Mouse (Mus musculus) neutrophil, adult 59 days (primary cell): ENCODE results near the gene Srsf4. TPM values are rescaled to one million over a fixed set of nuclear protein-coding genes. Genes with fewer than 3 reads are reported as not detected.

ENCODE experiments used
- total RNA-seq, 2 experiments: library from RNA; stranded (reverse); gene quantifications; 1 replicate in 1 of 2; 2 replicates in 1 of 2; pipeline ENCODE4 v1.2.4; 2023

The Srsf4 gene
- total RNA-seq = 10 to 100 TPM; 72.4 to 77.6 TPM

DNA sequence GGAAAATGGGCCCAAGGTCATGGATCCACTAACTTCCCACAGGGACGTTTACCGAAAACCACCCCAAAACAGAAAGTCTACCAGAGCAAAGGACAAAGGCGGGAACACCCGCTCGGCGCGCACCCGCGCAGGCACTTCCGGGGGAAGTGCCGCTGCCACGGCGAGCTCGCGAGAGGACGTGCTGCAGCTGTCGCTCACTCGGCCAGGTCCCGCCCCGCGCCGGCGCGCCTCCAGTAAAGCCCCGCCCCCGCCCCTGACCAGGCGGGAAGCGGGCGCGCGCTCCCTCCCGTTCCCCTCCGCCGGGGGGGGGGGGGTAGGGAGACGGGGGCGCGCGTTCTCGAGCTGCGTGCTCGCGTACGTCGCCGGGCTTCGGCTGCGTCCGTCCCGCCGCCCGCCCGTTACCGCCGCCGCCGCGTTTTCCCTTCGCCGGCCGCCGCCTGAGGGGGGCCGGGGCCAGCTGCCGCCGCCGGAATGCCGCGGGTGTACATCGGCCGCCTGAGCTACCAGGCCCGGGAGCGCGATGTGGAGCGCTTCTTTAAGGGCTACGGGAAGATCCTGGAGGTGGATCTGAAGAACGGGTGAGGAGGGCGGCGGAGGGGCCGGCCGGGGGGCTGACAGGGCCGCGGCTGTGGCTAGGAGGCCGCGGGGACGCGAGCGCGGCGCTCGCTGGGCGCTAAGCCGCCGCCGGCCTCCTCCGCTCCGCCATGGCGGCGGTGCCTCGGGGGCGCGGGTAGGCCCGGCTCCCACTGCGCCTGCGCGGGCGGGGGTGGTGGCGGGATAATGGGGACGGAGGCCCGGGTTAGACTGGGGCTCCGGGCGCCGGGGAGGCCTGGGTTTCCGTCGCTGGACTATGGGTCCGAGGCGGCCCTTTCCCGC is at the start of gene Srsf4:
Gene Srsf4 (plus strand): TSS at position 325 of the 876 bp plus-strand sequence.

DNA sequence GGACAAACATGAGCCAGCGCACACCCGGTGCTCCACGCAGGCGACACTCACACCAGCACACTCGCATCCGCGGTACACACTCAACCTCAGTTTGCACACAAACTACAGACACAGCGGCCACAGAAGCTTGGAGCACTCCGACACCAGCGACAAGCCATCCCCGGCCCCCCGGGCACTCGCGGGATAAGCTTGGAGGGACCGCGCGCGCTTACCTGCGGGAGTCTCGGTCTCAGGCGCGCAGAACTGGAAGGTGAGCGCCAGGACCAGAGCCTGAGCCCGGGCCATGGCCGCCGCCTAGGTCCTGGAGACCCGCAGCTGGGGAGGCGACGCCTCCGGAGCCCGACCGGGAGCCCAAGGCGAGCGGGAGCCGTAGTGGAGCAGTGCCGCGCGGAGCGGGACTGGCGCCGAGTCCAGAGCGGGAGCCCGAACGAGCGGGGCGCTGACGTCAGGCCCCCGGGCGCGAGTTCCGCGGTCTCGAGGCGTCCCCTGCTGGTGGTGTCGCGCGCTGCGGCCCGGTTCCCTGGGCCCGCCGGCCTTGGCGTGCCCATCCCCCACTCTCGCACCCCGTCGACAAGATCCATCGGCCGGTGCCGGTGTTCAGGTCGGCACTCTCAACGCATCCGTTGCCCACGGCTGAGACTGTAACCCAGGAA is 35.4 kb upstream of the Srsf4 start, which contains the start of gene Ptpru:
Gene Ptpru (minus strand): TSS at position 417 of the 653 bp plus-strand sequence.

DNA sequence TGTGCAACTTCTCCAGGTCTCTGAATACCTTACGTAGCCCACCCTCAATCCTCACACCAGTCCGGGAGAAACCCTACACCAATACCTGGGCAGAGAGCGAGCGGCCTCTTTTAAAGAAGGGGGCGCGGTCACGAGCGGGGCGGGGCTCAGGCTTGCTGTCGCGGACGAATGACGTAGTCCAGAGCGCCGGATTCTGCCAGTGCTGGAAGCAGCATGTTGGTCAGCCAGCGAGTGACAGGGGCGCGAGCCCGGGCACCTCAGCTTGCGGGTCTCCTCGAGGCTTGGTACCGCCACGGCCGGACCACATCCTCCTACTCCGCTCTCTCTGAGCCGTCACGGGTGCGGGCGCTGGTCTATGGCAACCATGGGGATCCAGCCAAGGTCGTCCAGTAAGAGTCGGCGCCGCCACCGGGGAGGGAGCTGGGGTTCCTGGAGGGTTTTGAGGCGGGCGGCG is 30.1 kb upstream of the Srsf4 start, which contains the start of gene Mecr:
Gene Mecr (plus strand): TSS at position 181 of the 454 bp plus-strand sequence.

DNA sequence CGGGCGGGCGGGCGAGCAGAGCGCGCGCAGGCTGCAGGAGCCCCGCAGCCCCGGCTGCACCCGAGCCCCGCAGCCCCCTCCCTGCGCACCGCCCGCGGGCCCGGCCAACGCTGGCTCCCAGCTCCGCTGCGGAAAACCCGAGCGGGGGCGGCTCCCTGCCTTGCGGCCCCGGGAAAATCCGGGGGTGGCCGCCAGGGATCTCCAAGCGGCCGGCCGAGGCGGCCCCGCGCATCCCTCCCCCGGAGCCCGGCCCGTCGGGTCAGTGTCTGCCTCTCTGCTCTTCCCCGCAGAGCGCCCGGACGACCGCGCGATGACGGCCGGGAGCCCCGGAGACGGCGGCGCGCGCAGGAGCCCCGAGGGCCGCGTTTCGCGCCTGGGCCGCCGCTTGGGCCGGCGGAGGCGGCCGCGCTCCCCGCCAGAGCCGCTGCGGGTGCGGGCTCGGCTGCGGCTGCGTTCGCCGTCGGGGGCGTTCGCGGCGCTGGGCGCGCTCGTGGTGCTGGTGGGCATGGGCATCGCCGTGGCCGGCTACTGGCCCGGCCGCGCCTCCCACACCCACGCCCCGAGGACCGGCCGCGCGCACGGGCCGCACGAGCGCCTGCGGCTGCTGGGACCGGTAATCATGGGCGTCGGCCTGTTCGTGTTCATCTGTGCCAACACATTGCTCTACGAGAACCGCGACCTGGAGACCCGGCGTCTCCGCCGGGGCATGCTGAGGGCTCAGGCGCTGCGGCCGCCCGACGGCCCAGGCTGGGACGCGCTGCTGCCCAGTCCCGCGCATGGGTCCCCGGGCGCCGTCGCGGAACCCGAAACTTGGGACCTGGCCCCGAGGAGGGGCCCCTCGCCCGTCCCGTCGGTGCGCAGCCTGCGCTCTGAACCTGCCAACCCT is 48.3 kb downstream of the Srsf4 start, which contains the start of gene Tmem200b:
Gene Tmem200b (plus strand): TSS at position 311 of the 886 bp plus-strand sequence.

Other genes starting within 250 kb of the Srsf4 start
- 1 to 10 TPM; 3.8 to 5.5 TPM for gene Ptpru, start 35.3 kb upstream of the Srsf4 start, total RNA-seq
- gene Mecr, start 30.1 kb upstream of the Srsf4 start, total RNA-seq = 1 to 10 TPM; 7.1 to 9.1 TPM
- not detected for gene Tmem200b, start 48.2 kb downstream of the Srsf4 start, total RNA-seq
- gene Gm10300, start 201.1 kb downstream of the Srsf4 start, total RNA-seq = under 1 TPM; 0.15 to 0.16 TPM
- 10 to 100 TPM; 80.9 to 81.5 TPM for gene Epb41, start 201.7 kb downstream of the Srsf4 start, total RNA-seq